Mouse (Mus musculus) liver, embryonic 16.5 days (tissue): ENCODE measurements around the gene Nrk. TPM values are rescaled to one million over a fixed set of nuclear protein-coding genes. Genes with fewer than 3 reads are reported as not detected.

Source experiments
- ATAC-seq: fragments of 200-750 bp; cut with Nextera tagmentation; 2 replicates; pipeline ENCODE4 v1.8.0; 2017; ENCODE audit warnings: low read depth, mild to moderate bottlenecking, moderate number of reproducible peaks, moderate library complexity
- H3K27ac ChIP-seq: fragments of 300-500 bp; sonication (generic); 2 replicates; pipeline ENCODE4 v1.5.1; 2014; ENCODE audit warnings: mild to moderate bottlenecking, low read length
- H3K27me3 ChIP-seq: fragments of 300-500 bp; sonication (generic); 2 replicates; pipeline ENCODE4 v1.6.1; 2014; ENCODE audit warnings: low read depth, low read length, mixed read lengths; ENCODE audit not compliant: control insufficient read depth, insufficient read depth
- H3K36me3 ChIP-seq: fragments of 300-500 bp; sonication (generic); 2 replicates; pipeline ENCODE4 v1.6.1; 2014; ENCODE audit warnings: mild to moderate bottlenecking; ENCODE audit not compliant: control insufficient read depth, insufficient read depth
- H3K4me1 ChIP-seq: fragments of 300-500 bp; sonication (generic); 2 replicates; pipeline ENCODE4 v1.6.1; 2014; ENCODE audit warnings: low read depth, low read length, mixed read lengths; ENCODE audit not compliant: control insufficient read depth
- H3K4me2 ChIP-seq: fragments of 300-500 bp; sonication (generic); 2 replicates; pipeline ENCODE4 v1.6.1; 2014; ENCODE audit warnings: low read depth, low read length, mixed read lengths
- H3K4me3 ChIP-seq: fragments of 300-500 bp; sonication (generic); 2 replicates; pipeline ENCODE4 v1.5.1; 2014; ENCODE audit warnings: low read depth, mild to moderate bottlenecking, low read length
- H3K9ac ChIP-seq: fragments of 300-500 bp; sonication (generic); 2 replicates; pipeline ENCODE4 v1.6.1; 2014; ENCODE audit warnings: low read depth, low read length
- H3K9me3 ChIP-seq: fragments of 300-500 bp; sonication (generic); replicated peaks from 2 replicates; pipeline ENCODE4 v1.6.1; 2016; ENCODE audit warnings: low read length; ENCODE audit not compliant: control insufficient read depth
- WGBS: fragments of 180-500 bp; shearing (Covaris S2); extraction: QIAGEN DNeasy Blood & Tissue Kit; methylation state at CpG from one replicate; pipeline ENCODE4 v1.1.7; 2014; ENCODE audit not compliant: insufficient replicate concordance; 5-methylcytosine and 5-hydroxymethylcytosine counted together
- polyA plus RNA-seq: library from polyadenylated mRNA; unstranded; fragments of >200 nt; fragmentation: Nextera tagmentation; extraction: Ambion mirVana; gene quantifications from 2 replicates; pipeline ENCODE4 v1.2.1, GENCODE M21; 2015

Nrk gene
- polyA plus RNA-seq, 1 experiment from 2014 or later = 3.4 TPM

DNA sequence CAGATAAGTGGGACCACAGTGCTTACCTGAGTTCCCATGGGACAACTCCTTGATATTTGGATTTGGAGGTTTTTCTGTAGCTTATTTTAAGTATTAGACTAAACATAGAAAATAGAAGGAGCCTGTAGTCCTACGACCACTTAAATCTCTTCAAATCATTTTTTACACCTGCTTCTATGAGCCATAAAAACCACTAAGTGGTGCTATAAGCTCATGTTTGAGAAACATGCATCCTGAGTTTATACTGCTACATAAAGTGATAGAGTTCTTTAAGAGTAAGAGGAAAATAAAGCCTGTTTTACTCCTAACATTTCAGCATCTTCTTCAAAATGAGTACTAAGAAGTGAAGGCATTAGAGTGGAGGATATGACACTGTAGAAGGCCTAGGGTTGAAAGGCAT, 102.3 kb downstream of the Nrk start:
- no peaks in the 10 kb centered on the region for H3K27me3 ChIP-seq
- no peaks in the 10 kb centered on the region for H3K4me1 ChIP-seq
- H3K9me3 ChIP-seq = no peaks in the 10 kb centered on the region
- H3K27ac ChIP-seq = no peak overlapping the region
- no peak overlapping the region for H3K4me3 ChIP-seq
- no peak for ATAC-seq
- H3K4me2 ChIP-seq = no peak overlapping the region
- no peak overlapping the region for H3K9ac ChIP-seq
- no peaks in the 10 kb centered on the region for H3K36me3 ChIP-seq
- WGBS = 38% methylated on average over 1 of the region's 1 CpGs

DNA sequence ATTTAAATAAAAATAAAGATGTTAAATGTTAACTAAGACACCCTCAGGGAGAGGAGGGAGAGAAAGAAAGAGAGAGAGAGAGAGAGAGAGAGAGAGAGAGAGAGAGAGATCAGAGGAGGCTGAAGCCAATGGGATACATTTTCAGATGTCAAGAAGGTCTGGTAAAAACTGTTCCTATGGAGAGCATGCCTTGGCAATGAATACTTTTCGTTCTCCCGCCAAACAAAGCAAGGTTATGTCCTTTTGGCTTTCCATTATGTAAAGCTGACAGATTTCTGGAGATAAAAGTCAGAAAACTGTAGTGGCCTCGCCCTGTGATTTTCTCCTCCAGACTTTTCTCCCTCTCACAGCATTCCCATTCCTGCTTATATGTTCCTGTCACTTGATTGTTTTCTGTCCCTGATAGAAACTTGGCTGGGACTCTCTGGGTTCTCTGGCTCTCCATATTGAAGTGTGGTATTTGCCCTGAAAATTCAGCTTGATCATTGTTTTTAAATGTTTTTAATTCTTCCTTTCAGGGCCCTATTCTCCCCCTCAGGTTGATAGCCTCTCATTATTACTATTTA, 112.4 kb downstream of the Nrk start:
- Histone ChIP-seq H3K9me3 (no peaks in the 10 kb centered on the region), H3K27ac (no peak overlapping the region), H3K4me2 (no peak overlapping the region), H3K27me3 (no peaks in the 10 kb centered on the region), H3K9ac (no peak overlapping the region), H3K4me1 (no peaks in the 10 kb centered on the region), H3K36me3 (no peaks in the 10 kb centered on the region), H3K4me3 (no peak overlapping the region)
- 64% methylated on average over 3 of the region's 3 CpGs for WGBS
- no peak for ATAC-seq

DNA sequence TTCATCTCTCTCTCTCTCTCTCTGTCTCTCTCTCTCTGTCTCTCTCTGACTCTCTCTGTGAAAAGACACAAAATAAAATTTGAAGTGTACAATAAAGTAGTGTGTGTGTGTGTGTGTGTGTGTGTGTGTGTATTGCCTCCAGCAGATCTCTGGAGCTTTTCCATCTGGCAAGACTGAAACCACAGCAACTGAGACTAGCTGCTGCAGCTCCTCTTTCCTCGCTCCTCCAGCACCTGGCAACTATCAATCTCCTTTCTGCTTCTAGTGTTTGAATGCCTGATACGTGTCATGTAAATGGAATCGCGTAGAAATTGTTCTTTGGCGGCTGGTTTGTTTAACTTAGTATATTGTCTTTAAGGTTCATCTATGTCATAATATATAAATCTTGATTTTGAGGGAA, 113.1 kb downstream of the Nrk start:
- Histone ChIP-seq H3K36me3 (no peaks in the 10 kb centered on the region), H3K4me2 (no peak overlapping the region), H3K27me3 (no peaks in the 10 kb centered on the region), H3K4me3 (no peak overlapping the region), H3K9me3 (no peaks in the 10 kb centered on the region), H3K9ac (no peak overlapping the region), H3K27ac (no peak overlapping the region), H3K4me1 (no peaks in the 10 kb centered on the region)
- 51% methylated on average over 5 of the region's 5 CpGs for WGBS
- no peak for ATAC-seq

DNA sequence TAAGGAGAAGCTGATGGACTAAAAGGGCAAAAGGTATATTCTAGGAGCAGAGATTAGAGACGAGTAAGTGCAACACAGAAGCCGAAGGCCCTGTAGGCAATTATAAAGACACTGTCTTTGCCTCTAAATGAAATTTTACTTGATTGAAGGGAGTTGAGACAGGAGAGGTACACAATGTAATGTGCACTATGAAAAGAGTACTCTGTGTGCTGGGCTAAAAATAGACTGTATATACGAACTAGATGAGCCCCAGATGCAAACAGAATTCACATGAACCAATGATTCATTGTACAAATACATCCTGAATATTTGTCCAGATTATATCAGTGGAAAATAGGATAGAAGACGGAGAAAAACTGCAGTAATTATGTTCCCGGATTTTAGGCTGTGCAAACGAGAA, 113.7 kb downstream of the Nrk start:
- H3K4me3 ChIP-seq = no peak overlapping the region
- no peak overlapping the region for H3K9ac ChIP-seq
- no peak for ATAC-seq
- no peaks in the 10 kb centered on the region for H3K27me3 ChIP-seq
- no peaks in the 10 kb centered on the region for H3K4me1 ChIP-seq
- H3K9me3 ChIP-seq = no peaks in the 10 kb centered on the region
- H3K36me3 ChIP-seq = no peaks in the 10 kb centered on the region
- 52% methylated on average over 6 of the region's 6 CpGs for WGBS
- H3K4me2 ChIP-seq = no peak overlapping the region
- no peak overlapping the region for H3K27ac ChIP-seq

DNA sequence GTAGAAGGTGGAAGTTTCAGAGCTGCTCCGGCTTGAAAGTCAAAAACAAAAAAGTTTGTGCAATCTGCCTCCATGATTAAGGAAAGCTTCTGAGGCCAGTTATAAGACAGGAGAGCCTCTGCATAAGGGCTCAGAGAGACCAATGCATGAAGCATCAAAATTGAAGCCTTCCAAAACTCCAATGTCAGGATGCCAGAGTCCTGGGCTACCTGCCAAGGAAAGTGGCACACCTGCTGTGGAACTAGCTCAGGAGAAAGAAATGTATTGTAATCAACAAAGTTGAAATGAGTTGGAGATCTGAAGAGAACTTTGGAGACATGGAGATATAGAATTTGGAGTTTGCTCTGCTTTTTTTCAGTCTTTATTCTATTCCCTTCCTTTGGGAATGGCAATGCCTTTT, 123.4 kb downstream of the Nrk start:
- ATAC-seq = no peak
- 65% methylated on average over 1 of the region's 1 CpGs for WGBS
- no peaks in the 10 kb centered on the region for H3K27me3 ChIP-seq
- no peak overlapping the region for H3K27ac ChIP-seq
- H3K9me3 ChIP-seq = no peaks in the 10 kb centered on the region
- H3K4me3 ChIP-seq = no peak overlapping the region
- H3K4me1 ChIP-seq = no peaks in the 10 kb centered on the region
- H3K9ac ChIP-seq = no peak overlapping the region
- no peaks in the 10 kb centered on the region for H3K36me3 ChIP-seq
- no peak overlapping the region for H3K4me2 ChIP-seq

DNA sequence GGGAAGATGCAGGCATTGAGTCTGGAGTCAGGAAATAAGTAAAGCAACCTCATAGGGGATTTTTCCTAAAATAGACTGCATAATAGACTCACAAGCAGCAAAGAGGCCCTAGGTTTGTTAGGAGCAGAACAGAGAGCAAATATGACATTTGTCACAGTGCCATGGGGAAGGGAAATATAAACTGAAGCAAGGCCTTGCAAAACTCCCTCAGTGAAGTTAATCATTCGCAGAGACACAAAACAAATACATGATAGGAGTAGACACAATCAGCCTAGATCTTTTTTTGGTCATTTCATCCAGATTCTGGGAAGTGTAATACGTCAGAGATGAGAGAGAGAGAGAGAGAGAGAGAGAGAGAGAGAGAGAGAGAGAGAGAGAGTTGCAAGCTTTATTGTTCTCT, 125.1 kb downstream of the Nrk start:
- Histone ChIP-seq H3K27me3 (no peaks in the 10 kb centered on the region), H3K9me3 (no peaks in the 10 kb centered on the region), H3K36me3 (no peaks in the 10 kb centered on the region), H3K4me1 (no peaks in the 10 kb centered on the region), H3K4me2 (no peak overlapping the region), H3K27ac (no peak overlapping the region), H3K9ac (no peak overlapping the region), H3K4me3 (no peak overlapping the region)
- WGBS = 38% methylated on average over 2 of the region's 2 CpGs
- ATAC-seq = peak; percentile 85

DNA sequence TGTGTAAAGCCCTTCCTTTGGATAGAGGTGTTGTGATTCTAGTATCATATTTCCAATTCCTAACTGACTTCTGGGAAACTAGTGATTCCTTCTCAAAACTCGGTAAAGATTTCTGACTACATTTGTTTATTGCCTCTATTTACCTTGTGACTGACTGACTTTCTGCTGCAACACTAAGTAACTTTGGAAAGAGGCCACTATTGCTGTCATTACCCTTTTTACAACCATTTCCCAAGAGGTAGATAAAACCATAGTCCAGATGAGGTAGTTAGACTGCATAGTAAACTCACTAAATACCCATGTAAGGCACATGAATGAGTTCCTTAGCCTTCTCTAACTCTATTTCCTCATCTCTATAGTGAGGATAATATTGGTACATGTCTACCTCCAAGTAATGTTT, 126.9 kb downstream of the Nrk start:
- no peak overlapping the region for H3K4me3 ChIP-seq
- WGBS = 52% methylated on average over 1 of the region's 1 CpGs
- H3K4me2 ChIP-seq = no peak overlapping the region
- H3K27ac ChIP-seq = no peak overlapping the region
- no peaks in the 10 kb centered on the region for H3K27me3 ChIP-seq
- H3K9ac ChIP-seq = no peak overlapping the region
- ATAC-seq = no peak
- H3K9me3 ChIP-seq = no peaks in the 10 kb centered on the region
- H3K36me3 ChIP-seq = no peaks in the 10 kb centered on the region
- H3K4me1 ChIP-seq = no peaks in the 10 kb centered on the region

DNA sequence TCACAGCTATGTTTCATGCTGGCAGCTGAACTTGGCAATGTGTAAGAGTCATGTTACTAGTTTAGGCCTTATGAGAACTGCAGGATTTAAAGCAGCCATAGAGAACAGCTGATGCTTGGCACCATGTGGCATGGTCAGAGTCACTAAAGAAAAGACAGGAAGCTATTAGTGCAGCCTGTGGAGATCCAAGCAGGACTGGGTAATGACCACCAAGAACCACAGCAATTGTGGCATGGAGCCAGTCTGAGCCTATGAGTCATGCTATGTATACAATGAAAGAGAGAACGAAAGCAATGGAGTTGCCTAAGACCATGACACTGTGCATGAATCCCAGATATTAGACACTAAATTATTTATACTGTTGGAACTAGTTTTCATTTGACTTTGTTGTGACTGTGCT, 137.7 kb downstream of the Nrk start:
- no peak overlapping the region for H3K4me3 ChIP-seq
- ATAC-seq = 0 out of 2 replicates have a peak, but pooled peaks have one; percentile 27
- no peaks in the 10 kb centered on the region for H3K27me3 ChIP-seq
- no peaks in the 10 kb centered on the region for H3K4me1 ChIP-seq
- no peaks in the 10 kb centered on the region for H3K9me3 ChIP-seq
- H3K9ac ChIP-seq = no peak overlapping the region
- no peaks in the 10 kb centered on the region for H3K36me3 ChIP-seq
- 25% methylated on average over 1 of the region's 1 CpGs for WGBS
- no peak overlapping the region for H3K4me2 ChIP-seq
- H3K27ac ChIP-seq = no peak overlapping the region

DNA sequence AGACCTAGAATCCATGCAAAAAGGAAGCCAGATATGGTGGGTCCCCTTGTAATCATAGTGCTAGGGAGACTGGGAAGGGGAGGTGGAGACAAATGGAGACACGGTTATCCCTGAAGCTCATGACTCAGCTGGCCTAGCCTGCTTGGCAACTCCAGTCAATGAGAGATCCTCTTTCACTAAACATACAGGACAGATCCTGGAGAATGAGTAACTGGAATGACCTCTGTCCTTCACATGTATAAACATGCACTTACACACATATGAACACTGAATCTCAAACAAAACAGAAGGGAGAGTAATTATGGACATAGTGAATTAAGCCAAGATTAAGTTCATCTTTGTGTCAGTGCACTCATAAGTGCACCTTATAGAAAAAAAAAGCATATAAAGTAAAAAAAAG, 138.9 kb downstream of the Nrk start:
- Histone ChIP-seq H3K4me3 (no peak overlapping the region), H3K36me3 (no peaks in the 10 kb centered on the region), H3K9me3 (no peaks in the 10 kb centered on the region), H3K4me2 (no peak overlapping the region), H3K4me1 (no peaks in the 10 kb centered on the region), H3K9ac (no peak overlapping the region), H3K27me3 (no peaks in the 10 kb centered on the region), H3K27ac (no peak overlapping the region)
- peak; percentile 37; the same call in 1 of the 2 replicates for ATAC-seq
- 76% methylated on average over 1 of the region's 1 CpGs for WGBS
